24 mouse cellular contexts compared by ENCODE assay signal in genomic region chr17:67268475-67269080, GRCm38 (mm10).
DNase-seq lines count a peak whose midpoint lies in the region; ATAC-seq and TF ChIP-seq lines count a peak whose summit lies in the region.
"Had no signal": no experiment of that assay in that cellular context is flagged by ENCODE, and none has a peak within 500 bp of the region (broad histone marks: within the 10 kb centered on the region; RNA-seq: fewer than 3 reads in every experiment).

No protein-coding gene starts in this region.

- no peaks in the 10 kb centered on the region for H3K9me3 ChIP-seq in heart, embryonic 10.5 days
- no peaks in the 10 kb centered on the region for H3K9me3 ChIP-seq in kidney, embryonic 15.5 days (replicated peaks)
- H3K9me3 ChIP-seq in limb, embryonic 10.5 days (replicated peaks) = no peaks in the 10 kb centered on the region
- H3K9me3 ChIP-seq: embryonic facial prominence, embryonic 13.5 days; forebrain, embryonic 13.5 days; heart, embryonic 15.5 days; hindbrain, embryonic 10.5 days had no signal

- no peaks in the 10 kb centered on the region for H3K36me3 ChIP-seq in heart, embryonic 10.5 days
- no peaks in the 10 kb centered on the region for H3K36me3 ChIP-seq in kidney, embryonic 15.5 days
- no peaks in the 10 kb centered on the region for H3K36me3 ChIP-seq in kidney, adult 2 months (ENCODE audit: control insufficient read depth, insufficient read depth, low read length)
- H3K36me3 ChIP-seq in limb, embryonic 10.5 days = no peaks in the 10 kb centered on the region
- H3K36me3 ChIP-seq: embryonic facial prominence, embryonic 13.5 days; heart, embryonic 15.5 days; hindbrain, embryonic 10.5 days had no signal

- H3K27me3 ChIP-seq in heart, embryonic 10.5 days (ENCODE audit: insufficient read depth, poor library complexity, severe bottlenecking) = no peaks in the 10 kb centered on the region
- no peaks in the 10 kb centered on the region for H3K27me3 ChIP-seq in kidney, embryonic 15.5 days
- H3K27me3 ChIP-seq in kidney, adult 2 months (replicated peaks; ENCODE audit: control insufficient read depth, insufficient read depth, low read length) = no peaks in the 10 kb centered on the region
- H3K27me3 ChIP-seq in limb, embryonic 10.5 days (ENCODE audit: low read depth, poor library complexity, severe bottlenecking) = no peaks in the 10 kb centered on the region
- H3K27me3 ChIP-seq: CH12.LX; embryonic facial prominence, embryonic 13.5 days; forebrain, embryonic 13.5 days; heart, embryonic 15.5 days; Patski had no signal

- no peak for TF ChIP-seq CTCF in kidney, adult 2 months (conservative IDR thresholded peaks at IDR 0.05; ENCODE audit: insufficient read depth, insufficient read length, low read depth, low read length)

- H3K4me1 ChIP-seq in heart, embryonic 10.5 days = no peaks in the 10 kb centered on the region
- peaks cover 21% of the 10 kb centered on the region for H3K4me1 ChIP-seq in kidney, embryonic 15.5 days
- H3K4me1 ChIP-seq in kidney, adult 2 months (ENCODE audit: control insufficient read depth, insufficient read depth, low read length) = no peaks in the 10 kb centered on the region
- 0 out of 2 replicates have a peak, but pooled peaks cover 3% of the 10 kb centered on the region for H3K4me1 ChIP-seq in limb, embryonic 10.5 days
- H3K4me1 ChIP-seq: embryonic facial prominence, embryonic 13.5 days; forebrain, embryonic 13.5 days; hindbrain, embryonic 10.5 days had no signal

- DNase-seq in heart, embryonic 10.5 days (ENCODE audit: low spot score) = peak; percentile 13
- no peak for DNase-seq in heart, postnatal 25 days (ENCODE audit: low spot score)
- no peak for DNase-seq in kidney, adult 2 months
- DNase-seq in lung, postnatal 10 days = peak; percentile 23
- DNase-seq in lung, postnatal 14 days = no peak
- DNase-seq in limb, embryonic 10.5 days (ENCODE audit: low spot score) = peak; percentile 12
- no peak for DNase-seq in right cerebral cortex, postnatal 4 days
- DNase-seq: adrenal gland, postnatal 14 days; cerebellum, adult 18-20 months; cerebellum, adult 9-11 months; cerebellum, postnatal 36 days; forebrain, postnatal 0 days; gastrocnemius, postnatal 14 days; heart, postnatal 14 days had no signal

- intact Hi-C loops in heart, postnatal 25 days (cut with DNase I) = no loop called here

- no peak overlapping the region for H3K27ac ChIP-seq in heart, embryonic 10.5 days
- peak overlapping the region; percentile 41; the same call in 1 of the 2 replicates for H3K27ac ChIP-seq in kidney, embryonic 15.5 days
- H3K27ac ChIP-seq in kidney, adult 2 months (ENCODE audit: insufficient read depth, low read depth, low read length) = no peak overlapping the region
- no peak overlapping the region for H3K27ac ChIP-seq in limb, embryonic 10.5 days
- H3K27ac ChIP-seq: embryonic facial prominence, embryonic 13.5 days; forebrain, embryonic 13.5 days; heart, embryonic 15.5 days; hindbrain, embryonic 10.5 days; hindbrain, embryonic 14.5 days had no signal

- WGBS in heart, embryonic 10.5 days = 88% methylated on average over 9 of the region's 9 CpGs
- WGBS in kidney, embryonic 15.5 days = 39% methylated on average over 9 of the region's 9 CpGs
- WGBS in kidney, adult 2 months = 66% methylated on average over 9 of the region's 9 CpGs
- WGBS in limb, embryonic 10.5 days = 86% methylated on average over 9 of the region's 9 CpGs

- peak; percentile 60; the same call in 1 of the 2 replicates for ATAC-seq in kidney, embryonic 15.5 days (replicated peaks; ENCODE audit: low FRiP score)
- ATAC-seq: activated CD4-positive, CD25-positive, alpha-beta regulatory T cell, adult 4 months; forebrain, embryonic 13.5 days; forebrain, postnatal 0 days; Patski had no signal

- no peak for TF ChIP-seq POLR2A in kidney, adult 2 months (IDR thresholded peaks at IDR 0.05; ENCODE audit: low read depth, low read length)

- H3K4me3 ChIP-seq in heart, embryonic 10.5 days = no peak overlapping the region
- H3K4me3 ChIP-seq in kidney, embryonic 15.5 days (replicated peaks) = no peak overlapping the region
- no peak overlapping the region for H3K4me3 ChIP-seq in kidney, adult 2 months (ENCODE audit: insufficient read depth, low read depth, low read length)
- H3K4me3 ChIP-seq in limb, embryonic 10.5 days = no peak overlapping the region
- H3K4me3 ChIP-seq: embryonic facial prominence, embryonic 13.5 days; forebrain, embryonic 13.5 days; heart, embryonic 15.5 days; hindbrain, embryonic 10.5 days had no signal

- H3K9ac ChIP-seq in kidney, embryonic 15.5 days = no peak overlapping the region
- H3K9ac ChIP-seq: embryonic facial prominence, embryonic 13.5 days; forebrain, embryonic 13.5 days; forebrain, postnatal 0 days; heart, embryonic 15.5 days; hindbrain, embryonic 14.5 days had no signal

- no peak overlapping the region for H3K4me2 ChIP-seq in kidney, embryonic 15.5 days
- H3K4me2 ChIP-seq: embryonic facial prominence, embryonic 13.5 days; forebrain, embryonic 13.5 days; heart, embryonic 11.5 days; heart, embryonic 15.5 days; hindbrain, embryonic 14.5 days had no signal

Comparison
In these comparisons a context has a peak if more than half of its experiments do, and no peak if none do; other contexts are left out.
1. DNase-seq: peak in heart, embryonic 10.5 days (single experiment), lung, postnatal 10 days (single experiment) and limb, embryonic 10.5 days (single experiment); none in heart, postnatal 25 days (single experiment), kidney, adult 2 months (single experiment), lung, postnatal 14 days (single experiment) and right cerebral cortex, postnatal 4 days (single experiment).